Mouse (Mus musculus): Measurements from ENCODE around the gene Hoxd1. TPM values are rescaled to one million over a fixed set of nuclear protein-coding genes. Genes with fewer than 3 reads are reported as not detected.
A peak's percentile ranks its signal among the peaks of the same experiment; 100 is the strongest.

Hoxd1 gene
- polyA plus RNA-seq, 1 experiment from 2014 or later = 11.9 TPM

DNA sequence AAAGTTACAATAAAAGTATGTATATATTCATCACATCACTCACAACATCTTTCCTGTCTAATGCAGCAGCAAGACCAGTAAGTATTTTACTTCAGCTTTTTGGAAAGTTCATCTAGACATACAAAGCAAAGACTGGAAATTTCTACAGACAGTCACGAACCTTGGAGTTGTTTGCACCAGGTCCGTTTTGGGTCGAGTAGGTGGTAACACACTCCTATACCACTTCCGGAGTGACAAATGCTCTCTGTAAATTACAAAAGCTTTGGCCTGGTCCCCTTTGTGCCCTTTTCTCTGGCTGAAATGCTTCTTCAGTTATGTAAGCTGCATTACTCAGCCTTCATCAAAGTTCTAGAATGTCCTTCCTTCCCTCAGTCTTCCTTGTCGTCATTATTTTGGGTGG is 9.1 kb upstream of the Hoxd1 start:
- no peak overlapping the region for H3K27ac ChIP-seq
- no peak overlapping the region for H3K9ac ChIP-seq
- WGBS = 12% methylated on average over 5 of the region's 5 CpGs
- H3K4me3 ChIP-seq = no peak overlapping the region
- H3K4me1 ChIP-seq = peaks cover 14% of the 10 kb centered on the region
- H3K4me2 ChIP-seq (replicated peaks) = no peak overlapping the region
- H3K27me3 ChIP-seq = peaks cover 93% of the 10 kb centered on the region
- no peaks in the 10 kb centered on the region for H3K36me3 ChIP-seq
- ATAC-seq (ENCODE audit: insufficient number of reproducible peaks, insufficient read depth, low FRiP score, low TSS enrichment) = no peak
- no peaks in the 10 kb centered on the region for H3K9me3 ChIP-seq

DNA sequence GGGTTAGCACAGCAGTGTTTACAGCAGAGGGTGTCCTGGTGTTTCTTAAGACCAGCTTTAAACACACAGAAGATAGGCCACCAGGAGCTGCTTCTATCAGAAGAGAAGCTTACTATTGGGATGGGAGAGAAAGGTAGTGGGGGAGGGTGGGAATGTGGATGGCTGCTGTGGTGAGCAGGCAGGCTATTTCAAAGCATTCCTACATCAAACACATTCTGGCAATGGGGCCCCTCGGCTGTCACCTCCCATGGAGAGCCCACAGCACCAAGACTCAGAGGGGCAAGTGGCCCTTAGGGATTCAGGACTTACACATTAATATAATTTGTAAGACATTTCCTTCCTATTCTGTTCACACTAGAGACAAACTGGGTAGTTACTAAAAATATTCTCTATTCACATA is 2.6 kb upstream of the Hoxd1 start:
- Histone ChIP-seq H3K27me3 (peaks cover 89% of the 10 kb centered on the region), H3K27ac (no peak overlapping the region), H3K9me3 (no peaks in the 10 kb centered on the region), H3K4me1 (peaks cover 15% of the 10 kb centered on the region), H3K4me2 (replicated peaks) (no peak overlapping the region), H3K9ac (no peak overlapping the region), H3K4me3 (no peak overlapping the region), H3K36me3 (no peaks in the 10 kb centered on the region)
- 6% methylated on average over 1 of the region's 1 CpGs for WGBS
- no peak for ATAC-seq (ENCODE audit: insufficient number of reproducible peaks, insufficient read depth, low FRiP score, low TSS enrichment)

GRCm38 (mm10) chr2:74761941-74762340 is 839 bp upstream of the Hoxd1 start:
- H3K36me3 ChIP-seq = no peaks in the 10 kb centered on the region
- H3K4me2 ChIP-seq (replicated peaks) = peak overlapping the region; percentile 91
- H3K9me3 ChIP-seq = no peaks in the 10 kb centered on the region
- peak overlapping the region; percentile 47; the same call in 1 of the 2 replicates for H3K4me3 ChIP-seq
- H3K9ac ChIP-seq = no peak overlapping the region
- 4% methylated on average over 13 of the region's 13 CpGs for WGBS
- H3K27me3 ChIP-seq = peaks cover 90% of the 10 kb centered on the region
- no peak overlapping the region for H3K27ac ChIP-seq
- no peak for ATAC-seq (ENCODE audit: insufficient number of reproducible peaks, insufficient read depth, low FRiP score, low TSS enrichment)
- peaks cover 15% of the 10 kb centered on the region for H3K4me1 ChIP-seq

GRCm38 (mm10) chr2:74763245-74763735 is 510 bp downstream of the Hoxd1 start:
- peak; percentile 22; the same call in 1 of the 2 replicates for ATAC-seq (ENCODE audit: insufficient number of reproducible peaks, insufficient read depth, low FRiP score, low TSS enrichment)
- Histone ChIP-seq H3K9me3 (no peaks in the 10 kb centered on the region), H3K27ac (no peak overlapping the region), H3K9ac (peak overlapping the region; percentile 28), H3K4me3 (peak overlapping the region; percentile 47), H3K27me3 (peaks cover 81% of the 10 kb centered on the region), H3K36me3 (no peaks in the 10 kb centered on the region), H3K4me1 (peaks cover 15% of the 10 kb centered on the region), H3K4me2 (replicated peaks) (peak overlapping the region; percentile 91)
- WGBS = 2% methylated on average over 51 of the region's 53 CpGs

DNA sequence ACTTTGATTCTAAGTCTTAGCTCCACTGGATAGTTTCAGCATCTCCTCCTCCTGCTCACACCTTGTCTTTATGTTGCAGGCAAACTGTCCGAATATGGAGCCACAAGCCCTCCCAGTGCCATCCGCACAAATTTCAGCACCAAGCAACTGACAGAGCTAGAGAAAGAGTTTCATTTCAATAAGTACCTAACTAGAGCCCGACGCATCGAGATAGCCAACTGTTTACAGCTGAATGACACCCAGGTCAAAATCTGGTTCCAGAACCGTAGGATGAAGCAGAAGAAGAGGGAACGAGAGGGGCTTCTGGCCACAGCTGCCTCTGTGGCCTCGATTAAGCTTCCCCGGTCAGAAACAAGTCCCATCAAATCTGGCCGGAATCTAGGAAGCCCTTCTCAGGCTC is 1.2 kb downstream of the Hoxd1 start:
- H3K27ac ChIP-seq = no peak overlapping the region
- no peak for ATAC-seq (ENCODE audit: insufficient number of reproducible peaks, insufficient read depth, low FRiP score, low TSS enrichment)
- WGBS = 43% methylated on average over 10 of the region's 10 CpGs
- H3K36me3 ChIP-seq = no peaks in the 10 kb centered on the region
- H3K4me2 ChIP-seq (replicated peaks) = 0 out of 2 replicates have a peak overlapping the region, but pooled peaks have one; percentile 91
- H3K9me3 ChIP-seq = no peaks in the 10 kb centered on the region
- H3K27me3 ChIP-seq = peaks cover 76% of the 10 kb centered on the region
- peaks cover 15% of the 10 kb centered on the region for H3K4me1 ChIP-seq
- H3K4me3 ChIP-seq = peak overlapping the region; percentile 47; the same call in 1 of the 2 replicates
- no peak overlapping the region for H3K9ac ChIP-seq

DNA sequence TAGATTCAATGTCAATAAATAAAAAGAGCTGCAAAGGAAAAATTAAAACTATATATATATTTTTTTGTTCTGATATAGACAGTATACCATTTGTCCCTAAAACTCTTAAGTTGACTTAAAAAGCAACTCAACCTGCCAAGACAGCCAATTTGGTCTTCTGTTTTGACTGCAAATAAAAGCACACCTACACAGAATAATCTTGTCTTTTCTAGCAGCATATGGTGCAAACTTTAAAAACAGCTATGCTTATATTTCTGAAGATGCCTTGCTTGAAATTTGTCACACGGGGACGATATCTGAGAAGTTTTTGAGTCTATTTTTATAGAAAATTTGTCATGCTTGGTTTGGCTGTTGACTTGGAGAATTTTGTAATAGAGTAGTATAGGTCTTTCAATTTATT is 11.6 kb downstream of the Hoxd1 start:
- Histone ChIP-seq H3K4me2 (replicated peaks) (no peak overlapping the region), H3K27ac (no peak overlapping the region), H3K4me3 (no peak overlapping the region), H3K36me3 (no peaks in the 10 kb centered on the region), H3K4me1 (no peaks in the 10 kb centered on the region), H3K9ac (no peak overlapping the region), H3K9me3 (no peaks in the 10 kb centered on the region), H3K27me3 (peaks cover 7% of the 10 kb centered on the region; the same call in 1 of the 2 replicates)
- ATAC-seq (ENCODE audit: insufficient number of reproducible peaks, insufficient read depth, low FRiP score, low TSS enrichment) = no peak
- WGBS = 90% methylated on average over 2 of the region's 2 CpGs

- 69% methylated on average over 13 of the region's 13 CpGs for WGBS
- Histone ChIP-seq H3K9me3 (no peaks in the 10 kb centered on the region), H3K4me1 (peaks cover 4% of the 10 kb centered on the region; the same call in 1 of the 2 replicates), H3K4me3 (no peak overlapping the region), H3K9ac (no peak overlapping the region), H3K4me2 (replicated peaks) (no peak overlapping the region), H3K36me3 (no peaks in the 10 kb centered on the region), H3K27me3 (0 out of 2 replicates have a peak, but pooled peaks cover 4% of the 10 kb centered on the region), H3K27ac (no peak overlapping the region)
- no peak for ATAC-seq (ENCODE audit: insufficient number of reproducible peaks, insufficient read depth, low FRiP score, low TSS enrichment)
Measured at GRCm38 (mm10) chr2:74777536-74778275, 14.9 kb downstream of the Hoxd1 start.

GRCm38 (mm10) chr2:74781386-74781785 is 18.6 kb downstream of the Hoxd1 start:
- H3K9me3 ChIP-seq = no peaks in the 10 kb centered on the region
- no peak overlapping the region for H3K4me3 ChIP-seq
- no peak overlapping the region for H3K9ac ChIP-seq
- no peaks in the 10 kb centered on the region for H3K36me3 ChIP-seq
- ATAC-seq (ENCODE audit: insufficient number of reproducible peaks, insufficient read depth, low FRiP score, low TSS enrichment) = no peak
- H3K27me3 ChIP-seq = 0 out of 2 replicates have a peak, but pooled peaks cover 4% of the 10 kb centered on the region
- no peak overlapping the region for H3K4me2 ChIP-seq (replicated peaks)
- peaks cover 4% of the 10 kb centered on the region; the same call in 1 of the 2 replicates for H3K4me1 ChIP-seq
- H3K27ac ChIP-seq = no peak overlapping the region
- 60% methylated on average over 5 of the region's 5 CpGs for WGBS

GRCm38 (mm10) chr2:74795531-74795930 is 32.8 kb downstream of the Hoxd1 start:
- Histone ChIP-seq H3K27me3 (no peaks in the 10 kb centered on the region), H3K27ac (no peak overlapping the region), H3K4me3 (no peak overlapping the region), H3K4me1 (no peaks in the 10 kb centered on the region), H3K9ac (no peak overlapping the region), H3K36me3 (no peaks in the 10 kb centered on the region), H3K4me2 (replicated peaks) (no peak overlapping the region), H3K9me3 (no peaks in the 10 kb centered on the region)
- WGBS = 48% methylated on average over 7 of the region's 7 CpGs
- no peak for ATAC-seq (ENCODE audit: insufficient number of reproducible peaks, insufficient read depth, low FRiP score, low TSS enrichment)

DNA sequence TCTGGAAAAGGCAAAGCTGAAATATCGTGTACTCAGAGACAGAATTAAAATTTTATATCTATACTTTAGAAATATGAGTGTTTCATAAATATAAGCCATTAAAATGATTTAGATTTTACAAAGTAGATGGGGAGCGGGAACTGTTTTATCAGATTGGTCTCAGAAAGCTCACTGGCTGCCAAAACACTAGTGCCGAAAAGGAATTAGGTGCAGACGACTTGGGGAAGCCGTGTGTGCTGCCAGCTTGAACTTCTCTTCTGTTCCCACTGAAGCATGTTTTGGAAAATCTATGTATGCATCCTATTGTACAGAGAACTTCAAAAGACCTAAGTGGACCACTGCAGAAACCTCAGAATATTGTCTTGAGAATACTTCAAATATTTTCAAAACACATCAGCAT is 45.7 kb downstream of the Hoxd1 start:
- peaks cover 4% of the 10 kb centered on the region; the same call in 1 of the 2 replicates for H3K4me1 ChIP-seq
- no peaks in the 10 kb centered on the region for H3K27me3 ChIP-seq
- no peaks in the 10 kb centered on the region for H3K9me3 ChIP-seq
- no peaks in the 10 kb centered on the region for H3K36me3 ChIP-seq
- no peak overlapping the region for H3K4me2 ChIP-seq (replicated peaks)
- no peak overlapping the region for H3K9ac ChIP-seq
- H3K27ac ChIP-seq = no peak overlapping the region
- 68% methylated on average over 5 of the region's 5 CpGs for WGBS
- no peak overlapping the region for H3K4me3 ChIP-seq
- ATAC-seq (ENCODE audit: insufficient number of reproducible peaks, insufficient read depth, low FRiP score, low TSS enrichment) = no peak
